Mouse (Mus musculus): ENCODE results near the gene Elk3.

Gene Elk3

DNA sequence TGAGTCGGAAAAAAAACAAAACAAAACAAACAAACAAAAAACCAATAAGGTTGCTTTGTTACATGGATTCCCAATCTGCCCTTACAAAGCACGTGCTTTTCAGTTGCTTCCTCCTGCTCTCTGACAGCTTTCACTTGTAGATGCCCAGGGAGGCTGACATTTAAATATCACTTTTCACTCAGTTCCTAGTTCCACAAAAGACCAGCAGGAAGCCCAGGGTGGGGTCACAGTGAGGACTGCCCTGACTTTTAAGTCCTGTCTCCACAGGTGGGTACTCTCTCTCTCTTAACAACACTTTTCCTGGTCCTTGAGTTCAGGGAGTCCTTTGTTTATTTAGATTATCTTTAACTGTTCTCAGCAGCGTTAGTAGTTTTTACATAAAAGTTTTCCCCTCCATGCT is 68.7 kb downstream of the Elk3 start:
- DNase-seq (ENCODE audit: low read depth, low spot score) = peak; percentile 98

- DNase-seq (ENCODE audit: low read depth, low spot score) = no peak
These were observed 71.6 kb downstream of the Elk3 start for GRCm38 (mm10) chr10:93239201-93239806.

- no peak for DNase-seq (ENCODE audit: low read depth, low spot score)
These were observed 76.2 kb downstream of the Elk3 start for GRCm38 (mm10) chr10:93234692-93235091.

DNA sequence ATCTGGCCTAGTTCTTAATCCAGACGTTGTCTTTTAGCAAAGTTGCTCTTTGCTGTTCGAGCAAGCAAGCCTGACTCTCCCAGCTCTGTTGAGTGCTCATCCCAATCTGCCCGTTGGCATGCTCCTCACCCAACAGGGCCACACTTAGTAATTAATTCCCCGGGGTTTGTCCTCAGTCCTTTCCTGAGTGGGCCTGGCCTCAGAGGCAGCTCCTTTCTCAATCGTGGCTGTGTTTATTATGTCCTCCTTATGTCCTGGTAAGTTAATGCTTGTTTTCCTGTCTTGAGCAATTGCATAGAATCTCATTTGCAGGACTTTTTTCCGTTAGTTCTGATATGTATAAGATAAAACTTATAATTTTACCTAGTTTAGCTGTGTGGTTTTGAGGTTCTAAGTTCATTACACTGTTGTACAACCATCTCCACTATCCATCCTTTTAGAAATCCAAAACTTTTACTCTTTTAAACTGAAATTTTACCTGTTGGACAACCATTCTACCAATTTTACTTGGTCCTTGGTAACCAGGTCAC is 77.2 kb downstream of the Elk3 start:
- no peak for DNase-seq (ENCODE audit: low read depth, low spot score)

- no peak for DNase-seq (ENCODE audit: low read depth, low spot score)
These were observed 79.0 kb downstream of the Elk3 start for GRCm38 (mm10) chr10:93231893-93232292.

- DNase-seq (ENCODE audit: low read depth, low spot score) = no peak
These were observed 79.4 kb downstream of the Elk3 start for GRCm38 (mm10) chr10:93231490-93231889.

DNA sequence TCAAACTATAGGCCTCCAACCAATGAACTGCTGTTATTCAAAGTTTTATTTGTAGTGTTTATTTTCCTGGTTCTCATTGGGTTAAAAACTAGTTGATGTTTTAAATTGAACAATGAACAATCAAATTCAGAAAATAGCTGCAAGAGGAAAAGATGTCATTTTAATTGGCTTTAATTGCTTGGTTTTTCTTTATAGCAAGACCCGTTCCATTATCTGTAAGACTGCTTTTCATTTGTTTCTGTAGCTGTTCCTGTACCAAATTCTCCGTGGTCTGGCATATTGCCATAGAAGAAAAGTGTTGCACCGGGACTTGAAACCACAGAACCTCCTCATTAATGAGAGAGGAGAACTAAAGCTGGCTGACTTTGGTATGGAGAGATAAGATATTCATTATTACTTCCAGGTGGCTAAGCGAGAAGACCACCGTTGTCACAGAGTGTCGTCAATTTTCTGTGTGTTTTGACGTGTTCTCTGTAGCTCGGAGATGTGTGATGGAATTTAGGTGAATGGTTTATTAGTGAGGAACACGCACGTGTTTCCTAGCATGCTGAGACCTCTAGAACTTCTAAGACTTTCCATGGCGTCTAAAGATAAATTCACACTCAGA is 82.4 kb downstream of the Elk3 start:
- DNase-seq (ENCODE audit: low read depth, low spot score) = no peak

- no peak for DNase-seq (ENCODE audit: low read depth, low spot score)
These were observed 83.0 kb downstream of the Elk3 start for GRCm38 (mm10) chr10:93227921-93228320.

- DNase-seq (ENCODE audit: low read depth, low spot score) = no peak
These were observed 85.2 kb downstream of the Elk3 start for GRCm38 (mm10) chr10:93225751-93226150.

DNA sequence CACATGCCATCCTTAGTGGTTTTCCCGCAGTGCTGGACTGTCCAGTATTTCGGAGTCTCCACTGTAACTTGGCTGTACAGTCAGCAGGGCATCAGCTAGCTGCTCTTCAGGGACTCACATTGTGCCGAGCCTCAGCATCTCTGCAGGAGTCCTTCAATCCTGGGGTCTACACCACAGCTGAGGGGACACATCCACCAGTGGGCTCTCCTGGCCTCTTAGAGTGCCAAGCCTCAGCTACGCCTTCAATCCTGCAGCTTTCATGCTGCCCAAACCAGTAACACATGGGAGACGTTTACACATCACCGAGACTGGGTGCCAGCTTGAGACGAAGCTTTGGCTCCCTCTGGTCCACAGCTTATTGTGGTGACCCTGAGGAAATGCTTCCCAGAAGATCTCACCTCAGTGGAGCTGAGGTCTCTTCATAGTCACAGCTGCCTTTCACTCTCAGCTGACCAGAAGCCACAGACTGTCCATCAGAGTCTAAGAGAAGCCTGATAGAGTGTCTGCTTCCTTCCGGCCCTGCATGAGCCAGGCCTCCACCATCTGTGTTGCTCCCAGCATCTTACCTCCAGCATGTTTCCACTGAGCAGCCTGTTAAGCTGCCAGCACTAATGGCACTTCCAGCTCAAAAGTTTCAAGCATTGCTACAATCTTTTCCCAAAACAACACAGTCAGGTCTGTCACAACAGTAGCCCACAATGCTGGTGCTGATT is 95.7 kb downstream of the Elk3 start:
- no peak for DNase-seq (ENCODE audit: low read depth, low spot score)

- no peak for DNase-seq (ENCODE audit: low read depth, low spot score)
These were observed 96.7 kb downstream of the Elk3 start for GRCm38 (mm10) chr10:93214251-93214650.

DNA sequence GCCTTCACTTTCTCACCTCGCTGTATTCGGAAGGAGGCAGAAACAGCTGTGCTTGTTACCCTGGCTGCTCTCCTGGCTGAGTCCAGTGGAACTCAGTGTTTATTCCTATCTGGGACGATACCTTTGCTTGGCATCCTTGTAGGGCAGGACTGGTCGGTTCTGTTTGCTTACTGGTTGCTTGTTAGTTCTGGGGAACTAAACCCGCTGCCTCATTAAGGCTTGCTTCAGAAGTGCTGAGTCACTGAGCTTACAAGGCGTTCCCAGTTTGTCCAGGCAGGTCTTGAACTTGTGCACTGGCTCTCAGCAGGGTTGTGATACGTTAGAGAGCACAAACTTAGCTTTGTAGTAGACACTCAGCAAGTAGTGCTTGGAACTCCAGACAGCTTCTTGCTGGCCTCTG is 97.6 kb downstream of the Elk3 start:
- DNase-seq (ENCODE audit: low read depth, low spot score) = peak; percentile 56

DNA sequence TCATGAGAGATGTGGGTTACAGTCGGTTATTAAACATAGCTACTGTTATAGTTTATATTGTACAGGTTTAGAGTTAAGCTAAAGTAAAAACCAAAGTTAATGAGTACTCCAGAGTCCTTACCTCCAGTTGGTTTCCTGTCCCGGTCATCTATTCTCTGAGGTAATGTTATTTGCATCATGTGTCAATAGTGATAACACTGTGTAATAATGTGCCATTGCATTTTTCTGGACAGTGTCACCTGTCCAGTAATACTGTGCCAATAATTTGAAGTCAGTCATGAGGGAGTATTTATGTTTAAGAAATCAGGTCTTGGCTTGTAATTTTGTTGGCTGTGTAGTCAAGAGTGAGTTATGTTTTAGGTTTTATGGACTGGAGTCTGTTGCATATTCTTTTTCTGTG is 98.2 kb downstream of the Elk3 start:
- no peak for DNase-seq (ENCODE audit: low read depth, low spot score)

- no peak for DNase-seq (ENCODE audit: low read depth, low spot score)
These were observed 103.8 kb downstream of the Elk3 start for GRCm38 (mm10) chr10:93207176-93207575.

- DNase-seq (ENCODE audit: low read depth, low spot score) = no peak
These were observed 105.5 kb downstream of the Elk3 start for GRCm38 (mm10) chr10:93205287-93205956.

DNA sequence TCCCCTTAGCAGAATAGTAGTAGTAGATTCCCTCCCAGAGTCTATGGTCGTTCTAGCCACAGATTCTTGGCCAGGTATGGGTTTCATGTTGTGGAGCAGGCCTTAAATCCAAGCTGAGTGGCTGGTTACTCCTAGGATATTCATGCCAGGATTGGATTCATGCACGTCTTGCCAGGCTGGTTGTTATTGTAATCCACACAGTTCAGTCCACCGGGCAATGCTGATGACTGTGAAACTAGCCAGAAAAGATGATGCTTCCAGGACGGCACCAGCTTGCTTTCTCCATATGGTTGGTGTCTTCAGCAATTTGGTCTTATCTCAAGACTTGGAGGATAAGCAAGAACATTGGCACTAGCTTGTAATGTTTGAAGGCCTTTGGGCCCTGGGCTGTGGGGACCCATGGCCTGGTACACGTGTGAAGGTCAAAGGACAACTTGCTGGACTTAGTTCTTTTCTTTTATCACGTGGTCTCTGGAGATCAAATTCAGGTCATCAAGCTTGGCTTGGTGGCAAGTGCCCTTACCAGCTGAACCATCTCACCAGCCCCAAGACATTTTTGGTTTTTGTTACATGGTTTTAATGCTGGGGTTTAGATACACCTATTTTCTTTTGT is 109.0 kb downstream of the Elk3 start:
- no peak for DNase-seq (ENCODE audit: low read depth, low spot score)

GRCm38 (mm10) chr10:93198958-93199357 is 112.0 kb downstream of the Elk3 start:
- no peak for DNase-seq (ENCODE audit: low read depth, low spot score)

Data from R1 (cell line).